Mouse (Mus musculus) heart, embryonic 14.5 days (tissue): Measurements from ENCODE around the gene Synm. TPM values are rescaled to one million over a fixed set of nuclear protein-coding genes. Genes with fewer than 3 reads are reported as not detected.

Experiments used
- ATAC-seq: fragments of 200-750 bp; cut with Nextera tagmentation; 2 replicates; pipeline ENCODE4 v1.8.0; 2017; ENCODE audit warnings: low read depth, moderate TSS enrichment; ENCODE audit not compliant: insufficient number of reproducible peaks, insufficient read depth, low FRiP score
- H3K27ac ChIP-seq, 2 experiments: fragments of 200-500 bp in 1 of 2; fragments of 300-500 bp in 1 of 2; sonication (generic) in 1 of 2; replicated peaks in 1 of 2; 2 replicates each; pipeline ENCODE4 v1.5.1; 2012 to 2014; ENCODE audit warnings: low read depth in 2 of 2, low read length in 2 of 2, control low read depth in 1 of 2, mild to moderate bottlenecking in 1 of 2, mixed read lengths in 1 of 2; ENCODE audit not compliant: control insufficient read depth in 1 of 2, insufficient read depth in 1 of 2
- H3K27me3 ChIP-seq: fragments of 300-500 bp; sonication (generic); 2 replicates; pipeline ENCODE4 v1.6.1; 2014; ENCODE audit warnings: mild to moderate bottlenecking, low read length, control low read depth; ENCODE audit not compliant: control insufficient read depth, insufficient read depth
- H3K36me3 ChIP-seq: fragments of 300-500 bp; sonication (generic); 2 replicates; pipeline ENCODE4 v1.6.1; 2014; ENCODE audit warnings: mild to moderate bottlenecking, control low read depth, low read length, mixed read lengths; ENCODE audit not compliant: control insufficient read depth, insufficient read depth
- H3K4me1 ChIP-seq, 2 experiments: fragments of 200-500 bp in 1 of 2; fragments of 300-500 bp in 1 of 2; sonication (generic) in 1 of 2; 2 replicates each; pipeline ENCODE4 v1.6.1; 2012 to 2014; ENCODE audit warnings: low read length in 2 of 2, control low read depth in 1 of 2, mixed read lengths in 1 of 2; ENCODE audit not compliant: control insufficient read depth in 2 of 2, insufficient read depth in 2 of 2
- H3K4me2 ChIP-seq: fragments of 300-500 bp; sonication (generic); 2 replicates; pipeline ENCODE4 v1.6.1; 2014; ENCODE audit warnings: mild to moderate bottlenecking, low read length
- H3K4me3 ChIP-seq, 2 experiments: fragments of 200-500 bp in 1 of 2; fragments of 300-500 bp in 1 of 2; sonication (generic) in 1 of 2; 2 replicates each; pipeline ENCODE4 v1.5.1; 2012 to 2014; ENCODE audit warnings: low read length in 2 of 2, mild to moderate bottlenecking in 2 of 2, control low read depth in 1 of 2, low read depth in 1 of 2, moderate library complexity in 1 of 2; ENCODE audit not compliant: control insufficient read depth in 1 of 2, insufficient read depth in 1 of 2
- H3K9ac ChIP-seq: fragments of 300-500 bp; sonication (generic); 2 replicates; pipeline ENCODE4 v1.6.1; 2014; ENCODE audit warnings: mild to moderate bottlenecking, low read length
- H3K9me3 ChIP-seq: fragments of 300-500 bp; sonication (generic); 2 replicates; pipeline ENCODE4 v1.6.1; 2016; ENCODE audit warnings: low read length, control low read depth; ENCODE audit not compliant: control insufficient read depth
- WGBS: fragments of 180-500 bp; shearing (Covaris S2); extraction: QIAGEN DNeasy Blood & Tissue Kit; methylation state at CpG from one replicate; pipeline ENCODE4 v1.1.7; 2014; 5-methylcytosine and 5-hydroxymethylcytosine counted together
- polyA plus RNA-seq: library from polyadenylated mRNA; unstranded; fragments of >200 nt; fragmentation: Nextera tagmentation; extraction: Ambion mirVana; gene quantifications from 2 replicates; pipeline ENCODE4 v1.2.1, GENCODE M21; 2014

The Synm gene
- polyA plus RNA-seq: 2.3 and 2.5 TPM in 2 replicates

DNA sequence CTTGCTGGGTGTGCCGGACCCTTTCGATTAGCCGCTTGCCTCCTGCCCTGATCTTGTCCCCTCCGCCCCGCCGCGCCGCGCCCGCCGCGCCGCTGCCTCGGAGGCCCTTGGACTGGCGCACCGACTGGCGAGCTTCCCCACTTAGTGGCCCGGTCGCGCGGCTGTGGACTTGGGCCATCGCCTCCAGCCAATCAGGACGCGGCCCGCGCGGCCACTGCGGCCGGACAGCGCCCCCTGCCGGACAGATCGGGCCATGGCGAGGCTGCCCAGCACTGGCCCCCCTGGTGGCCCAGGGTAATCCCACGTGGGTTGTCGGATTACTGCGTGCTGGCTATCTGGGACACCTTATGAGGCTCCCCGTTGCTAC lies at the start of gene Synm:
Synm (minus strand) TSS at position 114 of the 367 bp plus-strand sequence.
- Histone ChIP-seq H3K27me3 (peaks cover 4% of the 10 kb centered on the region), H3K9me3 (no peaks in the 10 kb centered on the region), H3K4me3 (peak within 1 kb of the TSS; percentile 53 to 60), H3K9ac (peak within 1 kb of the TSS; percentile 70), H3K36me3 (no peaks in the 10 kb centered on the region), H3K4me2 (peak within 1 kb of the TSS; percentile 99), H3K4me1 (peaks cover 0 to 5% of the 10 kb centered on the region in 2 experiments; a peak in 1 of 4 replicates), H3K27ac (peak within 1 kb of the TSS in 1 of 2 experiments; percentile 30; a peak in 1 of 4 replicates)
- WGBS: 1% methylated on average over 37 of the region's 37 CpGs
- ATAC-seq: peak; percentile 85

DNA sequence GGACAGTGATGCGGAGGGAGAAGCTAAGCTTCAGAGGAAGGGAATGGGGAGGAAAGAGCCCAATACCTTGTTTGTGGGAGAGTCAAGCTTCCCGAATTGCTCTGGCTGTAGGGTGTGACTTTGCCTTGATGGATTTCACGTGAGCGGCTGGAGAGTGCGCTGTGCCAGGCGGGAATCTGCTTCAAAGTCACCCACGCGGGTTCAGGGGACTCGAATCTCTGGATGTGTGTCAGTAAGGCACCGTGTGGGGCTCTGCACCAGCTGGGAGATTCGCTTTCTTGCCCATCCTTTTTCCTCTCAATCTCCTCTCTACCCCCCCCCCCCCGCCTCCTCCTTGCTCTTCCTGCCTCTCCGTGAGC lies 44.3 kb upstream of the Synm start:
- peaks cover 9 to 14% of the 10 kb centered on the region in 2 experiments; a peak in 3 of 4 replicates for H3K4me1 ChIP-seq
- H3K27me3 ChIP-seq: no peaks in the 10 kb centered on the region
- H3K4me2 ChIP-seq: peak overlapping the region; percentile 73
- H3K9me3 ChIP-seq: no peaks in the 10 kb centered on the region
- no peaks in the 10 kb centered on the region for H3K36me3 ChIP-seq
- WGBS: 12% methylated on average over 12 of the region's 13 CpGs
- ATAC-seq: no peak
- H3K4me3 ChIP-seq: peak overlapping the region; percentile 44 to 55
- no peak overlapping the region for H3K27ac ChIP-seq
- peak overlapping the region; percentile 52 for H3K9ac ChIP-seq

DNA sequence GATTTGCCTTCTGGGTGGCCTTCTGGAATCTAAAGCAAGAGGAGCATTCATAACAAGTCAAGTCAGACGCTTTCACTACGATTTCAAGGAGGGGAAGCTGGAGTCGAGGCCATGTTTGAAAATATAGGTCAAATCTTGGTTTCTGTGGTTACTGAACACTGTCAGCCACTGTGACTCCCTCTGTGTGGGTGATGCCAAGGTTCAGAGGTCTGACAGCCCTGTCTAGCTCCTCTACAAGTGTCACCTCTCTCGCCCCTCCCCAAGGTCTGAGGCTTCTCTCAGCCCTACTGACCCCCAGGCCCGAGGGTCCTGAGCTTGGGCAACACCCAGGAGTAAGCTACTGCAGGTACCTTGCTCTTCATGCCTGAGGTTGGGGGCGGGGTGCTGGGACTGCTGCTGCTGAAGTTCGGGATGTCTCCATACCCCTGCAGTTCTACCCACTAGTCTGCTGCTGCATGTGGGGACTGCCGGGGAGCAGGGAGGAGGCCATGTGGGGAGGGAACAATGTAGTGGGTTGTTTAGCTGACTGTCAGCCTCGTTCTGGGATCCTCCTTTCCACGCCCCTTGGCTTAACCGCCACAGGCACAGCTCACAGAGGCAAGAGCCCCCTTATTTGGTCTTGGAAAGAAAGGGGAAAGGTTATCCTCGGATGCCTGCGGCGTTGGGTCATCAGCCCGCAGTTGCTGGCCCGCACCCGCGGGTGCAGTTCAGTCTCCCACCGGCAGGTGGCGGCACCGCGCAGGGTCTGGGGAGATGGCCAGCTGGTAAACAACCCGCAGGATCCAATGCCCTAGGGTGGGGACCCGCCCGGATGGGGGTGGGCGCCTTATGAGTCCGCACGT lies 43.7 kb upstream of the Synm start:
- Histone ChIP-seq H3K4me2 (peak overlapping the region; percentile 73), H3K27me3 (no peaks in the 10 kb centered on the region), H3K4me3 (peak overlapping the region; percentile 44 to 55), H3K9ac (peak overlapping the region; percentile 52), H3K27ac (peak overlapping the region; percentile 46 to 53; a peak in 2 of 4 replicates), H3K4me1 (peaks cover 9 to 14% of the 10 kb centered on the region in 2 experiments; a peak in 3 of 4 replicates), H3K36me3 (no peaks in the 10 kb centered on the region), H3K9me3 (no peaks in the 10 kb centered on the region)
- peak; percentile 60 for ATAC-seq
- 13% methylated on average over 28 of the region's 28 CpGs for WGBS

DNA sequence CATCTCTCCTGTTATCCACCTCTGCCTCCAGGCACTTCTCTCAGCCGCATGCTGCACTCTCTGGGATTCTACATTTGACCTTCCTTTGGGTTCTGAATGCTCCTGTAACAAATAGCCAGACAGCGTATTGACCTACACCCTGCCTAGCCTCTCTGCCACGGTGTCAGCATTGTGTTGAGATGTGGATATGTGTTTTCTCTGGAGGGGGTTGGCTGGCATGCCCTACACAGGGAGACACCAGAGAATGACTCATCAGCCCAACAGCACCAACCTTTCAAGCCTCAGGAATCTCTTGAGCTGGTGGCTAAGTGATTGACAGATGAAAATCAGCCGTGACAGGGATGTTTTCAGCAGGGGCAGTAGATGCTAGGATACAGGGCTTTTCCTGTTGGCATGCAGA lies 41.5 kb upstream of the Synm start:
- Histone ChIP-seq H3K4me3 (no peak overlapping the region), H3K4me1 (peaks cover 17 to 25% of the 10 kb centered on the region in 2 experiments), H3K9ac (no peak overlapping the region), H3K9me3 (no peaks in the 10 kb centered on the region), H3K27ac (no peak overlapping the region), H3K36me3 (no peaks in the 10 kb centered on the region), H3K27me3 (no peaks in the 10 kb centered on the region), H3K4me2 (no peak overlapping the region)
- ATAC-seq: no peak
- 37% methylated on average over 4 of the region's 4 CpGs for WGBS

DNA sequence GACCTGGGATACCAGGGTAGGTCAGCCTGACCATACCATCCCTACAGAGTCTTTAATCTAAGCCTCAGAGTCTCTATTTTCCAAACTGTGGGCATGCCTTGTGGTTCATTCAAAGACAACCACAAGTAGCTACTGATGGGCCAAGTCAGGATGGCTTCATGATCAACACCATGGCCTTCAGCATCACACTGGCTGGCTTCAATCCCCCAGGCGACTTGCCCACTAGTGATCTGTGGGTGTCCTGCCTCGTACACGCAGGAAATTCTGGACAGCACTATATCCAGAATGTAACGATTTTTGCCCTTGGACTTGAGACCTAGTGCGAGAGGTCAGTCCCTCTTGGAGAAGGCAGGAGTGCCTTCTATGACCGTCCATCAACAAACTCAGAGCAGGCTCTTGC lies 41.0 kb upstream of the Synm start:
- H3K27ac ChIP-seq: no peak overlapping the region
- peaks cover 17 to 22% of the 10 kb centered on the region in 2 experiments for H3K4me1 ChIP-seq
- 83% methylated on average over 6 of the region's 6 CpGs for WGBS
- no peak overlapping the region for H3K4me3 ChIP-seq
- no peaks in the 10 kb centered on the region for H3K36me3 ChIP-seq
- no peaks in the 10 kb centered on the region for H3K9me3 ChIP-seq
- H3K4me2 ChIP-seq: no peak overlapping the region
- H3K27me3 ChIP-seq: no peaks in the 10 kb centered on the region
- ATAC-seq: no peak
- no peak overlapping the region for H3K9ac ChIP-seq

DNA sequence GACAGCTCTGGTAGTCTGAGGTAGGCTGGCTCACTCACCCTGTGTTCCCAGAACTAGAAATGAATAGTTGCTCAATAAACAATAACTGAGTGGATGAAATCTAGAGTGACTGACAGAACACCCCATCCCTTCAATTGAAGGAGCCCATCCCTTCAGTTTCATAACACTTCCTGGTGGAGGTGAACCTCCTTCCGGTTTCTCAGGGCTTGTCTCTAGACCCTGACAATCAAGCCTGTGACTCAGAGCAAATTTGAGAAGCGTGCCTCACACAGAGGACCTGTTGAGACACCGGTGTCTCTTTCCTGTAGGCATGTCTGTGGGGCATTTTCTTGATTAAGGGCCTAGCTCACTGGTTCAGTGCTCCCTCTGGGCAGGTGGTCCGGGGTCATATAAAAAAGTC lies 38.9 kb upstream of the Synm start:
- Histone ChIP-seq H3K4me2 (no peak overlapping the region), H3K9ac (no peak overlapping the region), H3K36me3 (no peaks in the 10 kb centered on the region), H3K4me1 (peaks cover 13 to 17% of the 10 kb centered on the region in 2 experiments), H3K4me3 (no peak overlapping the region), H3K9me3 (no peaks in the 10 kb centered on the region), H3K27ac (no peak overlapping the region), H3K27me3 (no peaks in the 10 kb centered on the region)
- 89% methylated on average over 4 of the region's 4 CpGs for WGBS
- ATAC-seq: no peak

DNA sequence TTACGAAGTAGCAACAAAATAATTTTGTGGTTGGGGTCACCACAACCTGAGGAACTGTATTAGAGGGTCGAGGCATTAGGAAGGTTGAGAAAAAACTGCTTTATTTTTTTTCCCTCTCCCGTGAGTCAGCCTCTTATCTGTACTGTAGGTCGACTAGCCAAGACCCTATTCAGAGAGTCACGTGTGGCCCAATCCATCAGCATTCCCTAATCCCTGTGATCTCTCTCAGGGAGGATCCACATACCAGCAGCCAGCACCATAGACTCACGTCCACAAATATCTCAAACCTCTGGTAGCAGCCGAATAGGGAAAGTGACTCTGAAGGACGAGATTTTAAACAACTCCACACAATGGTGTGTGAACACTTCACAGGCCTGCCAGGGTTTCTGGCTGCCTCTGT lies 37.5 kb upstream of the Synm start:
- peaks cover 8 to 14% of the 10 kb centered on the region in 2 experiments for H3K4me1 ChIP-seq
- H3K4me2 ChIP-seq: peak overlapping the region; percentile 51
- H3K36me3 ChIP-seq: no peaks in the 10 kb centered on the region
- H3K27me3 ChIP-seq: no peaks in the 10 kb centered on the region
- no peaks in the 10 kb centered on the region for H3K9me3 ChIP-seq
- 11% methylated on average over 8 of the region's 8 CpGs for WGBS
- peak overlapping the region; percentile 61 to 66; a peak in 3 of 4 replicates for H3K27ac ChIP-seq
- ATAC-seq: peak; percentile 70; the same call in 1 of the 2 replicates
- peak overlapping the region; percentile 22; the same call in 1 of the 2 replicates for H3K9ac ChIP-seq
- H3K4me3 ChIP-seq: peak overlapping the region in 1 of 2 experiments; percentile 2; a peak in 2 of 4 replicates
